8 mouse cellular contexts compared by ENCODE assay signal in genomic region chr7:100009640-100010039, GRCm38 (mm10). TPM values are rescaled to one million over a fixed set of nuclear protein-coding genes. Genes with fewer than 3 reads are reported as not detected.
DNase-seq lines count a peak whose midpoint lies in the region; ATAC-seq and TF ChIP-seq lines count a peak whose summit lies in the region.

No protein-coding gene starts in this region.

- H3K4me2 ChIP-seq in lung, embryonic 16.5 days (ENCODE audit: low read depth, low read length): no peak overlapping the region

- H3K4me1 ChIP-seq in lung, embryonic 16.5 days (replicated peaks; ENCODE audit: control insufficient read depth, insufficient read depth, low read length): peaks cover 3% of the 10 kb centered on the region; the same call in 1 of the 2 replicates

- no peak overlapping the region for H3K27ac ChIP-seq in layer of hippocampus, adult 2 months
- no peak overlapping the region for H3K27ac ChIP-seq in lung, embryonic 16.5 days (ENCODE audit: low read length)

- TF ChIP-seq CTCF in layer of hippocampus, adult 2 months (conservative IDR thresholded peaks at IDR 0.05): peak; percentile 93

- ATAC-seq in lung, embryonic 16.5 days (ENCODE audit: low read depth): peak; percentile 48; the same call in 1 of the 2 replicates

- peaks cover 47% of the 10 kb centered on the region for H3K27me3 ChIP-seq in lung, embryonic 16.5 days (ENCODE audit: control insufficient read depth, insufficient read depth, low read depth, low read length)

- intact Hi-C loops in heart, postnatal 14 days (cut with DNase I): loop anchor here (2.0 kb wide), 1 partner anchor 99 kb away; no protein-coding TSS in a partner anchor

- H3K4me3 ChIP-seq in layer of hippocampus, adult 2 months: no peak overlapping the region
- no peak overlapping the region for H3K4me3 ChIP-seq in lung, embryonic 16.5 days (ENCODE audit: low read length)

- peak; percentile 77 for DNase-seq in CD4-positive, CD25-positive, alpha-beta regulatory T cell, adult 2 months (ENCODE audit: low read depth, low spot score)
- DNase-seq in adipocyte (ENCODE audit: low spot score): peak; percentile 45
- DNase-seq in embryo, embryonic 9.5 days (ENCODE audit: extremely low spot score): peak; percentile 75
- peak; percentile 59 to 78 for DNase-seq in heart, postnatal 14 days
- peak; percentile 37 to 63 for DNase-seq in layer of hippocampus, adult 2 months (ENCODE audit: low spot score in 2 of 2)
- peak; percentile 25 for DNase-seq in retina, postnatal 7 days (ENCODE audit: low read depth, low spot score)
- peak; percentile 38 for DNase-seq in urinary bladder, adult 2 months (ENCODE audit: low spot score)

- no peaks in the 10 kb centered on the region for H3K36me3 ChIP-seq in lung, embryonic 16.5 days (ENCODE audit: control insufficient read depth, insufficient read depth, low read length)

- no peaks in the 10 kb centered on the region for H3K9me3 ChIP-seq in lung, embryonic 16.5 days (ENCODE audit: control insufficient read depth, low read length)

- no peak overlapping the region for H3K9ac ChIP-seq in lung, embryonic 16.5 days (ENCODE audit: low read length)

- 12% methylated on average over 11 of the region's 11 CpGs for WGBS in lung, embryonic 16.5 days

RNA-seq across cellular contexts. Expression of gene Chrdl2, which starts 3.7 kb away (rescaled TPM):
- not detected for total RNA-seq in heart, postnatal 14 days (2021)
- total RNA-seq in layer of hippocampus, adult 2 months (2021): under 1 TPM; 0.27 to 0.38 TPM
- polyA plus RNA-seq in lung, embryonic 16.5 days (2015; fragmentation: Nextera tagmentation; extraction: Ambion mirVana): 0.35 TPM in 1 of 2 replicates, not detected in the other
- 4.3 and 8.0 TPM in 2 replicates for polyA plus RNA-seq in urinary bladder, adult 2 months (2012; rRNA removed)

RNA-seq across cellular contexts. Expression of gene Rnf169, which starts 29.4 kb away (rescaled TPM):
- 10 to 100 TPM; 14.7 TPM for total RNA-seq in heart, postnatal 14 days (2021)
- 10 to 100 TPM; 26.6 to 28.2 TPM for total RNA-seq in layer of hippocampus, adult 2 months (2021)
- 4.4 and 5.2 TPM in 2 replicates for polyA plus RNA-seq in lung, embryonic 16.5 days (2015; fragmentation: Nextera tagmentation; extraction: Ambion mirVana)
- 5.2 and 8.0 TPM in 2 replicates for polyA plus RNA-seq in urinary bladder, adult 2 months (2012; rRNA removed)

Comparison
In these comparisons a context has a peak if more than half of its experiments do, and no peak if none do; other contexts are left out.
1. DNase-seq: peak in every context shown above with its lines; median percentile 77 in CD4-positive, CD25-positive, alpha-beta regulatory T cell, adult 2 months; 75 in embryo, embryonic 9.5 days; 68 in heart, postnatal 14 days; 50 in layer of hippocampus, adult 2 months; 45 in adipocyte; 38 in urinary bladder, adult 2 months; 25 in retina, postnatal 7 days.